Mouse (Mus musculus): ENCODE measurements around the gene Grm4. TPM values are rescaled to one million over a fixed set of nuclear protein-coding genes. Genes with fewer than 3 reads are reported as not detected.

Gene Grm4
- polyA plus RNA-seq, 1 experiment from 2014 or later: 0.13 TPM

DNA sequence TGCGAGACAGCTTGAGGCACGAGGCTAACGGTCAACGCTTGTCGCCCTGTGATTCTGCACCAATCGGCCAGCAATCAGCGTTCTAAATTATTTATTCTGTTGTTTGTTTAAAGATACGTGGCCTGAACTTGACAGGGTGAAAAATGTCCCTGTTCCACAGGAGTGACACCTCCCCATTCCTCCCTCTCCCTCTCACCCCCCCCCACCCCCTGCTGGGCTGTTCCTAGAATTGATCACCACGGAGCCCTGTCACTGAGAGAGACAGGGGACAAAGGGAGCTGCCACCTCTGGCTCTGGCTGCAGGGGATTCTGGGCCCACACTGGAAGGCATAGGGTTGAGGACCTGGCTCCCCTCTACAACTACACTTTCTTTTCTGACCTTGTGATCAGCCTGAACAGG, 91.4 kb downstream of the Grm4 start:
- Histone ChIP-seq H3K36me3 (ENCODE audit: control insufficient read depth, insufficient read depth, low read length) (no peaks in the 10 kb centered on the region), H3K9ac (ENCODE audit: low read length) (no peak overlapping the region), H3K9me3 (ENCODE audit: control insufficient read depth, low read length) (peaks cover 14% of the 10 kb centered on the region), H3K4me1 (replicated peaks; ENCODE audit: control insufficient read depth, insufficient read depth, low read length) (no peaks in the 10 kb centered on the region; the same call in 1 of the 2 replicates), H3K4me3 (ENCODE audit: low read length) (no peak overlapping the region), H3K4me2 (ENCODE audit: low read depth, low read length) (no peak overlapping the region), H3K27me3 (ENCODE audit: control insufficient read depth, insufficient read depth, low read depth, low read length) (no peaks in the 10 kb centered on the region), H3K27ac (ENCODE audit: low read length) (no peak overlapping the region)
- 6% methylated on average over 9 of the region's 9 CpGs for WGBS
- ATAC-seq (ENCODE audit: low read depth): no peak

DNA sequence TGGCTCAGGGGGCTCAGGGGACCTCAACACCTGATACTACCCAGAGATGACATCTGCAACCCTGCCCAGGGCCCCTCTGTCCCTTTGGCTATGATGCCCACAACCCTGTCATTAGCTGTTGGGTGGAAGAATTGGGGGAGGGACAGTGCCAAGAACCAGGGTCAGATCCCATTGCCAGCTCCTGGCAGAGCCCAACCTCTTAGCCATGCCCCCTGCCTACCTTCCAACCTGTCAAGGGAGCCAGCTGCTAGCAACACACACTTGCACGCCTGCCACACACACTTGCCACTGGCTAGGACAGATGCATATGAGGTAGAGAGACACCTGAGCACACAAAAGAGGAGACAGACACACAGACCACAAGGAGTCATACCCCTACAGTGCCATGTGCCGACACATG, 96.2 kb downstream of the Grm4 start:
- WGBS: 70% methylated on average over 2 of the region's 2 CpGs
- no peak overlapping the region for H3K4me2 ChIP-seq (ENCODE audit: low read depth, low read length)
- no peak overlapping the region for H3K4me3 ChIP-seq (ENCODE audit: low read length)
- H3K27ac ChIP-seq (ENCODE audit: low read length): no peak overlapping the region
- H3K9ac ChIP-seq (ENCODE audit: low read length): no peak overlapping the region
- ATAC-seq (ENCODE audit: low read depth): no peak
- H3K36me3 ChIP-seq (ENCODE audit: control insufficient read depth, insufficient read depth, low read length): no peaks in the 10 kb centered on the region
- H3K9me3 ChIP-seq (ENCODE audit: control insufficient read depth, low read length): peaks cover 14% of the 10 kb centered on the region
- H3K27me3 ChIP-seq (ENCODE audit: control insufficient read depth, insufficient read depth, low read depth, low read length): no peaks in the 10 kb centered on the region
- H3K4me1 ChIP-seq (replicated peaks; ENCODE audit: control insufficient read depth, insufficient read depth, low read length): peaks cover 18% of the 10 kb centered on the region

DNA sequence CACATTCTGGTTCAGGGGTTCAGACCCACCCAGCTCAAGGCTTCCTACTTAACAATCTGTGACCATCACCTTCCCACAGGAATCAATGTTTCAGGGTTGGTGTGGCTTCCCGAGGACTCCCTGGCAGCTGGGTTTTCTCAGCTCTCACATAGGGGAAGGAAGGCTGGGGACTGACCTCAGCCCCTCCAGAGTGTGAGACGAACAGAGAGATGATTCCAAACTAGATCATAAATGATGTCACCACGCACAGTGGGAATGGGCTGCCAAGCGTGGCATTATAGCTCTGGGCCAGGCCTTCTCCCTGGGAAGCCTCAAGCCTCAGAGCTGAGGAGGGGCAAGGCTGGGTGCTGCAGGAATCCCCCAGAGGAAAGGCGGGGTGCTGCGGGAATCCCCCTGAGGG, 96.8 kb downstream of the Grm4 start:
- ATAC-seq (ENCODE audit: low read depth): peak; percentile 68

DNA sequence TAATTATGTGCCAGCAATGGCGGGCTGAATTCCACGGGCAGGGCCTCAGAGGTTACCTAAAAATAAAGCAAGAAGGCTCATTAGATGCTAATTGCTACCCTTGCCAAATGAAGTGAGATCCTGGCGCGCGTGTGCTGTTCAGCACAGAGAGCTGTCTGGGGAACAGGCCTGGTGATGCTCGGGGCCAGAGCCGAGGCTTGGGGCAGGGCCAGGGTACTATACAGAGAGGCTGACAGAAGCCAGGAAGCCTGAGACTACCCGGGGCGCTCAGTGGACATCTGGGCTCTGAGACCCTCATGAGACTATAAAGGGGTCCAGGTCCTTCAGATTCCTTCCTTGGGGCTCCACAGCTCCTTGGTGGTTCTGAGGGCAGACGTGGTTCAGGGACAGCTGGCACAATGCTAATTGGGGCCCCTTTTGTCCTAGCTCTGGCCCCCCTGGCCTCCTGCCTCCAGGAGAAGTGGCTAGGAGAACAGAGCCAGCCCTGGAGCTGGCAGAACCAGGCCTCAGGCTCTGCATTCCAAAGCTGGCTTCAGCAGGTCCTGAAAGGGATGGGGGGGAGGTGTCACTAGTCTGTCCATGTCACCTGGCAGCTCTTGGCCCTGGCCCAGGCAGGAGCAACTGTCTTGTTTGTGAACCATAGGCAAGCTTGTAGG, 98.3 kb downstream of the Grm4 start:
- H3K4me2 ChIP-seq (ENCODE audit: low read depth, low read length): peak overlapping the region; percentile 15; the same call in 1 of the 2 replicates
- peak overlapping the region; percentile 82 for H3K27ac ChIP-seq (ENCODE audit: low read length)

More for the DNA sequence above, 96.8 kb downstream of the Grm4 start:
- H3K9me3 ChIP-seq (ENCODE audit: control insufficient read depth, low read length): peaks cover 14% of the 10 kb centered on the region
- no peak overlapping the region for H3K4me3 ChIP-seq (ENCODE audit: low read length)
- H3K27ac ChIP-seq (ENCODE audit: low read length): no peak overlapping the region
- WGBS: 48% methylated on average over 6 of the region's 6 CpGs
- H3K9ac ChIP-seq (ENCODE audit: low read length): no peak overlapping the region
- no peak overlapping the region for H3K4me2 ChIP-seq (ENCODE audit: low read depth, low read length)
- peaks cover 18% of the 10 kb centered on the region for H3K4me1 ChIP-seq (replicated peaks; ENCODE audit: control insufficient read depth, insufficient read depth, low read length)
- no peaks in the 10 kb centered on the region for H3K27me3 ChIP-seq (ENCODE audit: control insufficient read depth, insufficient read depth, low read depth, low read length)
- no peaks in the 10 kb centered on the region for H3K36me3 ChIP-seq (ENCODE audit: control insufficient read depth, insufficient read depth, low read length)

DNA sequence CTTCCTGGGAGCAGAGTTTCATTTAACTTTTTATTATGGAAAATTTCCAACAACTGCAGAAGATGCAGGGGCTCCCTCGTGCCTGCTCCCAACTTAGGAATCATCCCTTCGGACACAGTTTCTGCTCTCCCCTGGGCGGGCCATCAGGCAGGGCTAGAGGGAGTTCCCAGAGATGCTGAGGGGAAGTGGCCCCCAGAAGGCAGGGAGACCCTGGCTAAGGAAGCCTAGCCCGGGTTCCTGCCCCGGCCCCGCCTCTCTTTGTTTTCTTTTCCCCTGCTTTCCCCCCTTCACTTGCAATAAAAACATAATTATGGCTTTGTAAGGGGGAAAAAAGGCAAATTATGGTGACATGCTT, 98.9 kb downstream of the Grm4 start:
- Histone ChIP-seq H3K27ac (ENCODE audit: low read length) (peak overlapping the region; percentile 82), H3K36me3 (ENCODE audit: control insufficient read depth, insufficient read depth, low read length) (no peaks in the 10 kb centered on the region), H3K4me1 (replicated peaks; ENCODE audit: control insufficient read depth, insufficient read depth, low read length) (peaks cover 18% of the 10 kb centered on the region), H3K4me3 (ENCODE audit: low read length) (no peak overlapping the region), H3K9me3 (ENCODE audit: control insufficient read depth, low read length) (no peaks in the 10 kb centered on the region), H3K27me3 (ENCODE audit: control insufficient read depth, insufficient read depth, low read depth, low read length) (no peaks in the 10 kb centered on the region), H3K4me2 (ENCODE audit: low read depth, low read length) (peak overlapping the region; percentile 15; the same call in 1 of the 2 replicates), H3K9ac (ENCODE audit: low read length) (peak overlapping the region; percentile 33; the same call in 1 of the 2 replicates)
- 20% methylated on average over 6 of the region's 6 CpGs for WGBS
- peak; percentile 80 for ATAC-seq (ENCODE audit: low read depth)

More for the DNA sequence above, 98.3 kb downstream of the Grm4 start:
- Histone ChIP-seq H3K4me1 (replicated peaks; ENCODE audit: control insufficient read depth, insufficient read depth, low read length) (peaks cover 18% of the 10 kb centered on the region), H3K36me3 (ENCODE audit: control insufficient read depth, insufficient read depth, low read length) (no peaks in the 10 kb centered on the region), H3K4me3 (ENCODE audit: low read length) (no peak overlapping the region), H3K9me3 (ENCODE audit: control insufficient read depth, low read length) (peaks cover 1% of the 10 kb centered on the region), H3K9ac (ENCODE audit: low read length) (no peak overlapping the region), H3K27me3 (ENCODE audit: control insufficient read depth, insufficient read depth, low read depth, low read length) (no peaks in the 10 kb centered on the region)
- 37% methylated on average over 10 of the region's 10 CpGs for WGBS
- ATAC-seq (ENCODE audit: low read depth): peak; percentile 90

DNA sequence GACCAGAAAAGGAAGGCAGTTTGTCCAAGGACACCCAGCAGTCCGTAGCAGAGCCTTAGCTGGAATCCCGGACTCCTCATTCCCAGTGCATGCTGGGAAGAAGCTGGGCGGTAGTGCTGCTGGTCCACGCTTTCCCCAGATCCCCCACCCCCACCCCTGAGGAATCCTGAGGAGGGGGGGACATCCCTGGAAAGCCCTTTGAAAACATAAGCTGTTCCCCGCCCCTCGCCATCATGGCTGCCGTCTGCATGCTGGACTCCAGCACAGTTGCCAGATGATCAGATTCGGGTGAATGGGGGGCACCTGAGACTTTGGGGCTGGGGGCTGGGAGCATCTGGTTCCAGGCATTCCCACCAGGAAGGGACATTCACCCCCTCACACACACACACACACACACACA, 99.4 kb downstream of the Grm4 start:
- H3K9me3 ChIP-seq (ENCODE audit: control insufficient read depth, low read length): no peaks in the 10 kb centered on the region
- peaks cover 18% of the 10 kb centered on the region for H3K4me1 ChIP-seq (replicated peaks; ENCODE audit: control insufficient read depth, insufficient read depth, low read length)
- H3K4me3 ChIP-seq (ENCODE audit: low read length): no peak overlapping the region
- H3K9ac ChIP-seq (ENCODE audit: low read length): no peak overlapping the region
- peak overlapping the region; percentile 82; the same call in 1 of the 2 replicates for H3K27ac ChIP-seq (ENCODE audit: low read length)
- no peak overlapping the region for H3K4me2 ChIP-seq (ENCODE audit: low read depth, low read length)
- 48% methylated on average over 8 of the region's 8 CpGs for WGBS
- no peak for ATAC-seq (ENCODE audit: low read depth)
- no peaks in the 10 kb centered on the region for H3K36me3 ChIP-seq (ENCODE audit: control insufficient read depth, insufficient read depth, low read length)
- H3K27me3 ChIP-seq (ENCODE audit: control insufficient read depth, insufficient read depth, low read depth, low read length): no peaks in the 10 kb centered on the region

DNA sequence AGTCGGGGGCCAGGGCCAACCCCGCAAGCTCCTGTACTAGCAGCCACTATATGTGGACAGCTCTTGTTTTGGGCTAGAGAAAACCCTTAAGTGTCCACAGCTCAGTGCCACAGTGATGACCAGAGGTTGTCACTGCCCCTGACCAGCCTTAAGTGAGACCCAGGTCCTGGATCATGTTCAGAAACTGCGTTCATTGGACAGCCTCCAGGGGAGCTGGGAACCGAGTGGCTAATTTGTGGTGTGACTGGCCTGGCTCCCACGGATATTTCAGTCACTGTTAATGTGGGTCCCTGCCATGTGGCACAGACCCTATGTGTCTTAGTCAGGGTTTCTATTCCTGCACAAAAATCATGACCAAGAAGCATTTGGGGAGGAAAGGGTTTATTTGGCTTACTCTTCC, 112.2 kb downstream of the Grm4 start:
- no peak overlapping the region for H3K4me2 ChIP-seq (ENCODE audit: low read depth, low read length)
- 61% methylated on average over 5 of the region's 5 CpGs for WGBS
- H3K9ac ChIP-seq (ENCODE audit: low read length): no peak overlapping the region
- no peak overlapping the region for H3K4me3 ChIP-seq (ENCODE audit: low read length)
- no peak for ATAC-seq (ENCODE audit: low read depth)
- no peak overlapping the region for H3K27ac ChIP-seq (ENCODE audit: low read length)
- H3K4me1 ChIP-seq (replicated peaks; ENCODE audit: control insufficient read depth, insufficient read depth, low read length): no peaks in the 10 kb centered on the region
- no peaks in the 10 kb centered on the region for H3K27me3 ChIP-seq (ENCODE audit: control insufficient read depth, insufficient read depth, low read depth, low read length)
- H3K36me3 ChIP-seq (ENCODE audit: control insufficient read depth, insufficient read depth, low read length): no peaks in the 10 kb centered on the region
- no peaks in the 10 kb centered on the region for H3K9me3 ChIP-seq (ENCODE audit: control insufficient read depth, low read length)

DNA sequence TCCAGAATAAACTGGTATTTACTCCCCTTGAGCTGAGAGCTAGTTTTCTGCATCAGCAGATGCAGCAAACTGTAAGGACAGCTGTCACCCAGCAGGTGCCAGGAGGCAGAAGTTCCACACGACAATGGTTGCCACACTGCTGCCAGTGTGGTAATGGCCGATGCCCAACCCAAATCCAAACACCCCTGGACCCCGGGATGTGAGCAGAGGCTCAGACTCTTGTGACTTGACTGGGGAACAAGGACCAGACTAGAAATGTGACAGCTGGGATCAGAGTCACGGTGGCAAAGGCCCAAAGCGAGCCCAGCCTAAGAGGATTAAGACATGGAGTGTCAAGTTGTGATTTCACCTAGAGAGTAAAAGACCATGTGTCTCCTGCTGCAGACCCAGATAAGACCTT, 112.7 kb downstream of the Grm4 start:
- no peak for ATAC-seq (ENCODE audit: low read depth)
- H3K36me3 ChIP-seq (ENCODE audit: control insufficient read depth, insufficient read depth, low read length): no peaks in the 10 kb centered on the region
- no peak overlapping the region for H3K4me2 ChIP-seq (ENCODE audit: low read depth, low read length)
- 51% methylated on average over 5 of the region's 5 CpGs for WGBS
- H3K27me3 ChIP-seq (ENCODE audit: control insufficient read depth, insufficient read depth, low read depth, low read length): no peaks in the 10 kb centered on the region
- no peaks in the 10 kb centered on the region for H3K4me1 ChIP-seq (replicated peaks; ENCODE audit: control insufficient read depth, insufficient read depth, low read length)
- no peak overlapping the region for H3K4me3 ChIP-seq (ENCODE audit: low read length)
- H3K27ac ChIP-seq (ENCODE audit: low read length): no peak overlapping the region
- H3K9ac ChIP-seq (ENCODE audit: low read length): no peak overlapping the region
- H3K9me3 ChIP-seq (ENCODE audit: control insufficient read depth, low read length): no peaks in the 10 kb centered on the region

DNA sequence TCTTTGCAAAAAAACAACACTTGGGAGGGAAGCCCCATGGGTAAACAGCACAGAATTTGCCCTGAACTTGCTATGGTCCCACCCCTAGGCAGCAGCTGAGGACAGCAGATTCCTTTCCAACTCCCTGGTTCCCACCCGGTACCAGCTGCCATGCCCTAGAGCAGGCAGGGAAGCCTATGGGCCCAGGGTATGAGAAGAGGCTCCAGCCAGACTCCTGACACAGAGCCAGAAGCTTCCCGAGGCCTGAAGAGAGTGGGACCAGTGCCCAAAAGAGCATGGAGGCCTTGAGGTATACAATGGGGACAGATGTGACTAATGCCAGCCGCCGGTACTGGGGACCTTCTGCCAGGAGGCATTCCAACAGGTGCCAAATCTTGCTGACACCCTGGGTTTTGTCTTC, 114.2 kb downstream of the Grm4 start:
- 65% methylated on average over 4 of the region's 4 CpGs for WGBS
- Histone ChIP-seq H3K36me3 (ENCODE audit: control insufficient read depth, insufficient read depth, low read length) (no peaks in the 10 kb centered on the region), H3K4me2 (ENCODE audit: low read depth, low read length) (no peak overlapping the region), H3K9ac (ENCODE audit: low read length) (no peak overlapping the region), H3K4me3 (ENCODE audit: low read length) (no peak overlapping the region), H3K9me3 (ENCODE audit: control insufficient read depth, low read length) (no peaks in the 10 kb centered on the region), H3K4me1 (replicated peaks; ENCODE audit: control insufficient read depth, insufficient read depth, low read length) (no peaks in the 10 kb centered on the region), H3K27me3 (ENCODE audit: control insufficient read depth, insufficient read depth, low read depth, low read length) (no peaks in the 10 kb centered on the region), H3K27ac (ENCODE audit: low read length) (no peak overlapping the region)
- no peak for ATAC-seq (ENCODE audit: low read depth)

Data from lung, embryonic 16.5 days (tissue).